Mouse (Mus musculus): Measurements from ENCODE around the gene Olfr1325.
"Not testable (repeated sequence)": the region's sequence is repeated elsewhere in the genome, so short reads cannot be mapped to it uniquely, and the experiment has no call there.

Olfr1325 gene

DNA sequence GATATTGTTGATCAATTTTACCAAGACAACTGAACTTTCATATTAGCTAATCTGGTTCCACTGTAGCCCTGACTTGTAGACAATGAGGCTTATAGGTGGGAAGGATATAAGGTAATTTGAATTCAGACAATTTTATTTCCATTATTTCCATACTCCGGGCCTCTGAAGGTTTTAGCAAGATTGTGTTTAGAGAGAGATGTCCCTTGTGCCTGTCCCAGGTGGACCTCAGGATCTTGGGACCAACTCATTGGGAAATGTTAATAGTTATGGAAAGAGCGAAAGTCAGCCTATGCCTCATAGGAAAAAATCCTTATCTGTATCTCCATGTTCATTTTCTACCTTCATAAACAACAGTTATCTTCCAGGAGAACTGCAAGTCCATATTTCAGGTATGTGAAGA is at the start of gene Olfr1325:
Gene Olfr1325, plus strand, starts transcription at position 301 of the 400 bp plus-strand sequence.
- no peak for DNase-seq (ENCODE audit: extremely low spot score, low spot score)

DNA sequence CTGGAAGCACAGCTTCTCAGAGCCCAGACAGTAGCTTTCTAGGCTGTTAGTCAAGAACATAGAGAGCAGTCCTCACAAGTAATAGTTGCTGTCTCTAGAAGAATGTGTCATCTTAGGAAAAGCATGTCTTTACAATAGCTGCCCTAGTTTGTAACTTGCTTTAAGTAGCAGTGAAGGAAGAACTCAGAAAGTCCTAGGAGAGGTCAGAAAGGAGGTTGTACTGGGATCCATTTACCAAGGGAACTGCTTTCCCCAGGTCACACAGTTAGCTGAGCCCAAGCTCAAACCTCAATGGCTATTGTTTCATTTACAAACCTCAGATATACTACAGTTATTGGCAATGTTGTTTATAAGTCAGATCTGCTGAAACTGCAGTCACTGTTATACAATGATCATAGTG is 17.7 kb upstream of the Olfr1325 start, which contains the start of gene Olfr1326-ps1:
Gene Olfr1326-ps1, minus strand, starts transcription at position 101 of the 400 bp plus-strand sequence.
- DNase-seq (ENCODE audit: extremely low spot score, low spot score): no peak

DNA sequence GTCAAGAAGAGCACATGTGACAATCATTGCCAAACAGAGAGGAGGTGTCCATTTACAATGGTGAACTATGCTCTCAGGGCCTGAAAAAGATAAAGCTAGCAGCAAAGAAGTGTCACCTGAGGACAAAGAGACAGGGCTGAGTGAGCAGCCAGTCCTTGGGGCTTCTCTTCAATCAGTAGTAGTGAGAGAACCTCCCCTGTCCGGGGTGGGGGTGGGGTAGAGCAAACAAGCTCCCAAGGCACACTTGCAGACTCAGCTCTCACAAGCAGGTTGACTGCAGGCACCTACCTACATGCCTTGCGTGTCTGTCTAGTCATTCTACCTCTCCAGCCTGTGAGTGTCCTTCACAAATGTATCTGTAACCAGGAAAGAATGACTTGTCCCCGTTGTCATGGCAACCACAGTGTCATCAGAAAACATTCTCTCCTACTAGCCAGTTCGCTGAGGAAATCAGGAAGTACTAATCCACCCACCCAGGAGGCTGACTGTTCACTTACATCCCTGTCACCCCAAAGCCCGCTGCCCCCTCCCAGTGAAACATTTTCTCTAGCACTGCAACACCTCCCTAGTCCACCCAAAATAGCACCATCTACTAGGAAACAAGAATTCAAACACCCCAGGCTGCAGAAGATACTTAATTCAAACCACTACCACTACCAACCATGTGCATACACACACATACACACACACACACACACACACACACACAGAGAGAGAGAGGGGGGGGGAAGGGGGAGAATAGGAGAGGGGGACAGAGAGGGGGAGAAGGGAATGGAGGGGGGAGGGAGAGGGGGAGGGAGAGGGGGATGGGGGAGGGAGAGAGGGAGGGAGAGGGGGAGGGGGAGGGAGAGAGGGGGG is 53.2 kb downstream of the Olfr1325 start, which contains the start of gene Gm5640:
Gene Gm5640, minus strand, starts transcription at position 170 of the 858 bp plus-strand sequence.
- not testable (repeated sequence) for DNase-seq (ENCODE audit: extremely low spot score, low spot score)

DNA sequence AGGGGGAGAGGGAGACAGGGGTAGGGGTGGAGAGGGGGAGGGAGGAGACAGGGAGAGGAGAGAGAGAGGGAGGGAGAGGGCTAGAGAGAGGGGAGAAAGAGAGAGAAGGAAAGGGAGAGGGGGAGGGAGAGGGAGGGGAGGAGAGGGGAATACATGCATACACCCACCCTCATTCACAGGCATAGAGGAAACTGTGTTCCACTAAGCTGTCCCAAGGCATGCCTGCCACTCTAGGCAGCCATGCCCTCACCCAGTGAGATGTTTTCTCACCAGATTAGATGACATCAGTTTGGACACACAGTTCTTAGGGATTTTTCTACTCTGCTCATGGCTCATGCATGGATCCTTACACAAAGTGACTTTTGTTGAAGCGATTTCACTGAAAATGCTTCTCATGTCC is 53.9 kb downstream of the Olfr1325 start:
- not testable (repeated sequence) for DNase-seq (ENCODE audit: extremely low spot score, low spot score)

Data from neural tube, embryonic 10.5 days (tissue).